Mouse (Mus musculus): ENCODE data around the gene Zc3h12a. TPM values are rescaled to one million over a fixed set of nuclear protein-coding genes. Genes with fewer than 3 reads are reported as not detected.
A peak's percentile ranks its signal among the peaks of the same experiment; 100 is the strongest.

Zc3h12a gene
- total and polyA plus RNA-seq, 2 experiments from 2014 or later = 0.57 to 0.59 TPM

GRCm38 (mm10) chr4:125096066-125096465 lies 31.6 kb downstream of the Zc3h12a start:
- H3K4me1 ChIP-seq (ENCODE audit: control insufficient read depth, insufficient read depth) = no peaks in the 10 kb centered on the region
- no peak overlapping the region for H3K9ac ChIP-seq (replicated peaks; ENCODE audit: low read depth, low read length)
- ATAC-seq (ENCODE audit: insufficient read depth, low read depth) (no peak), DNase-seq (ENCODE audit: low spot score) (no peak)
- no peaks in the 10 kb centered on the region for H3K9me3 ChIP-seq (replicated peaks; ENCODE audit: control insufficient read depth, low read length)
- no peak overlapping the region for H3K27ac ChIP-seq (ENCODE audit: low read depth)
- no peaks in the 10 kb centered on the region for H3K27me3 ChIP-seq (ENCODE audit: control insufficient read depth, insufficient read depth, low read length)
- H3K4me2 ChIP-seq (ENCODE audit: low read depth, low read length) = no peak overlapping the region
- TF ChIP-seq EP300 (IDR thresholded peaks at IDR 0.05; ENCODE audit: low read depth) (no peak), CTCF (IDR thresholded peaks at IDR 0.05; ENCODE audit: low read depth) (no peak)
- 82% methylated on average over 5 of the region's 5 CpGs for WGBS
- H3K36me3 ChIP-seq (replicated peaks; ENCODE audit: control insufficient read depth, insufficient read depth, low read length) = peaks cover 16% of the 10 kb centered on the region; the same call in 1 of the 2 replicates
- no peak overlapping the region for H3K4me3 ChIP-seq (ENCODE audit: low read depth, low read length)

DNA sequence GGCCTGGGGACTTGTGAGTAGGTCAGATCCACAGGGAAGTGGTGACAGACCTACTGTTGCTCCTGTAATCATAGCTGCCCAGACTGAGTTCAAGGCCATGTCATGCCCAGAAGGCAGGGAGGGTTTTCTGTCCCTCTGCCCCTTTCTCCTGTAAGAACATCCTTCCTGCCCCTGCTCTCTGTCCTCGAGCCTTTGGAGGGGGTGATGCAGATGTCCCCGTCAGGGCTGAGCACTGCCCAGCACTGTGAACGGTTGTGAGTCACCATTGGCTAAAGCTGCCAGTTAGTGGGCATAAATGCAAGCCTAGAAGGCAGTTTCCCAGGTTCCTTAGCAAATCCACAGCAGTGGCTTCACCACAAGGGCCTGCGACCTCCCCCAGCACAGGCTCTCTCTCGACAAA lies 34.6 kb downstream of the Zc3h12a start:
- Histone ChIP-seq H3K4me2 (ENCODE audit: low read depth, low read length) (no peak overlapping the region), H3K4me3 (ENCODE audit: low read depth, low read length) (no peak overlapping the region), H3K27me3 (ENCODE audit: control insufficient read depth, insufficient read depth, low read length) (no peaks in the 10 kb centered on the region), H3K9me3 (replicated peaks; ENCODE audit: control insufficient read depth, low read length) (no peaks in the 10 kb centered on the region), H3K27ac (ENCODE audit: low read depth) (no peak overlapping the region), H3K4me1 (ENCODE audit: control insufficient read depth, insufficient read depth) (no peaks in the 10 kb centered on the region), H3K9ac (replicated peaks; ENCODE audit: low read depth, low read length) (no peak overlapping the region), H3K36me3 (replicated peaks; ENCODE audit: control insufficient read depth, insufficient read depth, low read length) (peaks cover 40% of the 10 kb centered on the region)
- no peak for DNase-seq (ENCODE audit: low spot score)
- WGBS = 85% methylated on average over 5 of the region's 5 CpGs
- TF ChIP-seq EP300 (IDR thresholded peaks at IDR 0.05; ENCODE audit: low read depth) (no peak), CTCF (IDR thresholded peaks at IDR 0.05; ENCODE audit: low read depth) (no peak)
- no peak for ATAC-seq (ENCODE audit: insufficient read depth, low read depth)

DNA sequence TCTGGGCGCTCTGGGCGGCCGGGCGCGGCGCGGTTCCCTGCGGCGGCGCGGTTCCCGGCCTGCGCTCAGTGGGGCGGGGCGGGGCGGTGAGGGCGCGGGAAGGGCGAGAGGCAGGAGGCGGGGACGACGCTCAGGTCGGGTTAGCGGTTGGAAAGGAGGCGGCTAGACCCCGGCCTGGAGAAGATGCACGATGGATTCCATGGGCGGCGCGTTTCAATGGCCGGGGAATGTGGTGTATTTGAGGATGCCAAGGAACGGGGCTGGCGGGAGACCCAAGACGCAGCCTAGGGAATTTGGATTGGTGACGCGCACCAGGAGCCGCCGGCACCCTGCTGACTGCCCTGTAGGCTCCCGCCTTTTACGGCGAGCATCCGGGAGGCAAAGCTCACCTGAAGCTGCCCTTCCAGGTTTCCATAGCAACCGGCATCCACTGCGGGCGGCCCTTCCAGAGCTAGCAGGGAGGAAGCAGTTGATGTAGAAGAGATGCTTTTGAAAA lies 42.2 kb downstream of the Zc3h12a start:
- peak; percentile 58 for DNase-seq (ENCODE audit: low spot score)
- Histone ChIP-seq H3K4me2 (ENCODE audit: low read depth, low read length) (peak overlapping the region; percentile 95), H3K27ac (ENCODE audit: low read depth) (peak overlapping the region; percentile 97), H3K9me3 (replicated peaks; ENCODE audit: control insufficient read depth, low read length) (no peaks in the 10 kb centered on the region), H3K4me1 (ENCODE audit: control insufficient read depth, insufficient read depth) (peaks cover 12% of the 10 kb centered on the region), H3K27me3 (ENCODE audit: control insufficient read depth, insufficient read depth, low read length) (no peaks in the 10 kb centered on the region), H3K36me3 (replicated peaks; ENCODE audit: control insufficient read depth, insufficient read depth, low read length) (peaks cover 23% of the 10 kb centered on the region), H3K4me3 (ENCODE audit: low read depth, low read length) (peak overlapping the region; percentile 80), H3K9ac (replicated peaks; ENCODE audit: low read depth, low read length) (peak overlapping the region; percentile 72)
- peak; percentile 96 for ATAC-seq (ENCODE audit: insufficient read depth, low read depth)
- TF ChIP-seq EP300 (IDR thresholded peaks at IDR 0.05; ENCODE audit: low read depth) = no peak
- TF ChIP-seq CTCF (IDR thresholded peaks at IDR 0.05; ENCODE audit: low read depth) = no peak
- under 1% methylated on average over 39 of the region's 45 CpGs for WGBS

DNA sequence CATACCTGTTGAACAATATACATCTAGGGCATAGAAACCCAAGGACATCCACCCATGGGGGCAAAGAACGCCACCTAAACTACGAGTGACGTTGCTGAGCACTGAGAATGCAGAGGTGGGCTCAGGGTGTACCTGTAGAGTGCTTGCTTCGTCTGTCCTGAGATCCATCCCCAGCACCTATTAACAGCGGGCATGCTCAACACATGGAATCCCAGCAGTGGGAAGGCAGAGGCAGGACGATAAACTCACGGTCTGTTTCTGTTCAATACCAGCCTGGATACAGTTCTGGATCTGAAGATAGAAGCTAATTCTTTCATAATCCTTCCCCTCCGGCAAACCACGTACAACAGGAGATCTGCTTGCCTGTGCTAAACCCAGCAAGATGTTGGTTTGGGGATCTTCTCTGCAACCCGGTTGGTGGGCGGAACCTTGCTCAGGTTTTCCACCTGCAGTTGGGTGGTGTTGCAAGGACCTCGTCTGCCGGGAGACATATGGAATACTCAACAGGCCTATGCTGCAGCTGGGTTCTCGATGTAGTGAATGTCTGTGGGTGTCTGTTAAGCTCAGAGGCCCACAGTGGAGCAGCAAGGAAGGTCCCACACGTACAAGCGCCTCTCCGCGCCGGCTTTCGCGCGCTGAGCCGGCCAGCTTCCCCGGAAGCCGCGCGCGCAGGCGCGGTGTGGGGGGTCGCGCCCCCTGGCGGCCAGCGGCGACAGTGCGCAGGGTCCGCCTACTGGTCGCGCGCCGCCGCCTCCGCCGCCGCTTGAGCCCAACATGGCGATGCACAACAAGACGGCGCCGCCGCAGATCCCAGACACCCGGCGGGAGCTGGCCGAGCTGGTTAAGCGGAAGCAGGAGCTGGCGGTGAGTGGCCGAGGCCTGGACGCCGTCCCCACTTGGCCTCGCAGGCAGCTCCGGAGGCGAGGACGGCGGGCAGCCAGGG lies 43.0 kb downstream of the Zc3h12a start, which contains the start of gene Meaf6:
Meaf6 (plus strand) TSS at position 732 of the 943 bp plus-strand sequence.
- peak within 1 kb of the TSS; percentile 97 for H3K27ac ChIP-seq (ENCODE audit: low read depth)
- peak within 1 kb of the TSS; percentile 72 for H3K9ac ChIP-seq (replicated peaks; ENCODE audit: low read depth, low read length)
- peak within 1 kb of the TSS; percentile 80 for H3K4me3 ChIP-seq (ENCODE audit: low read depth, low read length)
- 2% methylated on average over 60 of the region's 63 CpGs for WGBS
- no peaks in the 10 kb centered on the region for H3K9me3 ChIP-seq (replicated peaks; ENCODE audit: control insufficient read depth, low read length)
- H3K4me2 ChIP-seq (ENCODE audit: low read depth, low read length) = peak within 1 kb of the TSS; percentile 95
- H3K27me3 ChIP-seq (ENCODE audit: control insufficient read depth, insufficient read depth, low read length) = no peaks in the 10 kb centered on the region
- ATAC-seq (ENCODE audit: insufficient read depth, low read depth) (peak; percentile 92), DNase-seq (ENCODE audit: low spot score) (peak; percentile 80)
- TF ChIP-seq CTCF (IDR thresholded peaks at IDR 0.05; ENCODE audit: low read depth) (peak; percentile 61), EP300 (IDR thresholded peaks at IDR 0.05; ENCODE audit: low read depth) (no peak)
- peaks cover 16% of the 10 kb centered on the region for H3K36me3 ChIP-seq (replicated peaks; ENCODE audit: control insufficient read depth, insufficient read depth, low read length)
- H3K4me1 ChIP-seq (ENCODE audit: control insufficient read depth, insufficient read depth) = peaks cover 12% of the 10 kb centered on the region

DNA sequence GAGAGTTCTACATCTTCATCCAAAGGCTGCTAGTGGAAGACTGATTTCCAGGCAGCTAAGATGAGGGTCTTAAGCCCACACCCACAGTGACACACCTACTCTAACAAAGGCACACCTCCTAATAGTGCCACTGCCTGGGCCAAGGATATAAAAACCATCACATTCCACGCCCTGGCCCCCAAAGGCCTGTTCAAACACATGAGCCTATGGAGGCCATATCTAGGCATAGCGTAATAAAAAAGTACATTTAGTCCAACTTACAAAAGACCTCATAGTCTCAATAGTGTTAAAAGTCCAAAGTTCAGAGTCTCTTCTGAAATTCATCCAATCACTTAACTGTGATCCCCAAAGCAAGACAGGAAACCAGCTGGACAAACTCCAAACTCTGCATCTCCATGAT lies 48.9 kb downstream of the Zc3h12a start:
- TF ChIP-seq EP300 (IDR thresholded peaks at IDR 0.05; ENCODE audit: low read depth) = no peak
- TF ChIP-seq CTCF (IDR thresholded peaks at IDR 0.05; ENCODE audit: low read depth) = no peak
- no peak overlapping the region for H3K4me2 ChIP-seq (ENCODE audit: low read depth, low read length)
- H3K9ac ChIP-seq (replicated peaks; ENCODE audit: low read depth, low read length) = no peak overlapping the region
- peaks cover 23% of the 10 kb centered on the region for H3K36me3 ChIP-seq (replicated peaks; ENCODE audit: control insufficient read depth, insufficient read depth, low read length)
- H3K27ac ChIP-seq (ENCODE audit: low read depth) = no peak overlapping the region
- DNase-seq (ENCODE audit: low spot score) (no peak), ATAC-seq (ENCODE audit: insufficient read depth, low read depth) (no peak)
- H3K4me3 ChIP-seq (ENCODE audit: low read depth, low read length) = no peak overlapping the region
- 93% methylated on average over 2 of the region's 2 CpGs for WGBS
- no peaks in the 10 kb centered on the region for H3K9me3 ChIP-seq (replicated peaks; ENCODE audit: control insufficient read depth, low read length)
- H3K27me3 ChIP-seq (ENCODE audit: control insufficient read depth, insufficient read depth, low read length) = no peaks in the 10 kb centered on the region
- H3K4me1 ChIP-seq (ENCODE audit: control insufficient read depth, insufficient read depth) = no peaks in the 10 kb centered on the region

All from heart, postnatal 0 days (tissue).